Mouse (Mus musculus) olfactory bulb, adult 2 months (tissue): ENCODE measurements around the gene 1700020L24Rik. TPM values are rescaled to one million over a fixed set of nuclear protein-coding genes. Genes with fewer than 3 reads are reported as not detected.
A peak's percentile ranks its signal among the peaks of the same experiment; 100 is the strongest.

ENCODE experiments used
- H3K27ac ChIP-seq: fragments of 200-500 bp; 2 replicates; pipeline ENCODE4 v1.5.1; 2012; ENCODE audit warnings: low read depth, low read length; ENCODE audit not compliant: insufficient read depth
- H3K4me1 ChIP-seq: fragments of 200-500 bp; 2 replicates; pipeline ENCODE4 v1.6.1; 2012; ENCODE audit warnings: low read length; ENCODE audit not compliant: control insufficient read depth, insufficient read depth
- H3K4me3 ChIP-seq: fragments of 200-500 bp; 2 replicates; pipeline ENCODE4 v1.5.1; 2012; ENCODE audit warnings: mild to moderate bottlenecking, low read depth, low read length, moderate library complexity; ENCODE audit not compliant: insufficient read depth
- CTCF ChIP-seq: fragments of 200-500 bp; IDR thresholded peaks from 2 replicates; pipeline ENCODE4 v1.5.1; 2012; ENCODE audit warnings: low read depth, mild to moderate bottlenecking, low read length, moderate library complexity; ENCODE audit not compliant: insufficient read depth
- POLR2A ChIP-seq: fragments of 200-500 bp; IDR thresholded peaks from 2 replicates; pipeline ENCODE4 v1.6.1; 2012; ENCODE audit warnings: mild to moderate bottlenecking, low read depth, low read length, moderate library complexity; ENCODE audit not compliant: insufficient read depth
- WGBS: fragments of 180-500 bp; shearing (Covaris S2); methylation state at CpG from one replicate; pipeline ENCODE4 v1.1.7; 2018; 5-methylcytosine and 5-hydroxymethylcytosine counted together
- polyA plus RNA-seq: library from polyadenylated mRNA; stranded (reverse); fragments of >200 nt; gene quantifications from 2 replicates; pipeline ENCODE4 v1.2.4, GENCODE M21; 2012; ENCODE audit warnings: low replicate concordance; ENCODE audit not compliant: missing spikeins, insufficient read depth, insufficient read length

The 1700020L24Rik gene
- polyA plus RNA-seq, 1 experiment: not detected

GRCm38 (mm10) chr11:83409792-83410291 is 27.6 kb upstream of the 1700020L24Rik start:
- H3K4me3 ChIP-seq: peak overlapping the region; percentile 77
- whole genome bisulfite sequencing: 2% methylated on average over 33 of the region's 40 CpGs
- peaks cover 16% of the 10 kb centered on the region for H3K4me1 ChIP-seq
- peak overlapping the region; percentile 92 for H3K27ac ChIP-seq
- TF ChIP-seq POLR2A: no peak
- TF ChIP-seq CTCF: no peak

GRCm38 (mm10) chr11:83410510-83410909 is 27.0 kb upstream of the 1700020L24Rik start:
- WGBS: 17% methylated on average over 6 of the region's 6 CpGs
- peak overlapping the region; percentile 77 for H3K4me3 ChIP-seq
- H3K27ac ChIP-seq: peak overlapping the region; percentile 92
- peaks cover 16% of the 10 kb centered on the region for H3K4me1 ChIP-seq
- TF ChIP-seq CTCF: no peak
- TF ChIP-seq POLR2A: no peak

- WGBS: 13% methylated on average over 5 of the region's 5 CpGs
- H3K27ac ChIP-seq: peak overlapping the region; percentile 75
- no peak for TF ChIP-seq POLR2A
- no peak for TF ChIP-seq CTCF
These were observed 20.4 kb upstream of the 1700020L24Rik start for GRCm38 (mm10) chr11:83417080-83417479.

GRCm38 (mm10) chr11:83417708-83418107 is 19.8 kb upstream of the 1700020L24Rik start:
- WGBS: 48% methylated on average over 7 of the region's 7 CpGs
- Histone ChIP-seq H3K27ac (peak overlapping the region; percentile 75), H3K4me3 (no peak overlapping the region), H3K4me1 (peaks cover 53% of the 10 kb centered on the region)
- no peak for TF ChIP-seq POLR2A
- TF ChIP-seq CTCF: no peak

More at GRCm38 (mm10) chr11:83417080-83417479, 20.4 kb upstream of the 1700020L24Rik start:
- Histone ChIP-seq H3K4me1 (peaks cover 58% of the 10 kb centered on the region), H3K4me3 (no peak overlapping the region)

- TF ChIP-seq CTCF: 0 out of 2 replicates have a peak, but pooled peaks have one; percentile 8
- no peak for TF ChIP-seq POLR2A
- H3K4me1 ChIP-seq: peaks cover 50% of the 10 kb centered on the region
- 7% methylated on average over 38 of the region's 38 CpGs for WGBS
- H3K4me3 ChIP-seq: no peak overlapping the region
- peak overlapping the region; percentile 57; the same call in 1 of the 2 replicates for H3K27ac ChIP-seq
These were observed 18.9 kb upstream of the 1700020L24Rik start for GRCm38 (mm10) chr11:83418566-83418965.

GRCm38 (mm10) chr11:83420338-83420737 is 17.1 kb upstream of the 1700020L24Rik start:
- Histone ChIP-seq H3K27ac (no peak overlapping the region), H3K4me3 (no peak overlapping the region), H3K4me1 (peaks cover 51% of the 10 kb centered on the region)
- TF ChIP-seq POLR2A: no peak
- no peak for TF ChIP-seq CTCF
- 23% methylated on average over 4 of the region's 4 CpGs for WGBS

- peaks cover 43% of the 10 kb centered on the region for H3K4me1 ChIP-seq
- WGBS: 21% methylated on average over 9 of the region's 9 CpGs
- no peak overlapping the region for H3K27ac ChIP-seq
- TF ChIP-seq CTCF (no peak), POLR2A (no peak)
- H3K4me3 ChIP-seq: no peak overlapping the region
These were observed 16.2 kb upstream of the 1700020L24Rik start for GRCm38 (mm10) chr11:83421305-83421704.

GRCm38 (mm10) chr11:83424681-83425080 is 12.8 kb upstream of the 1700020L24Rik start:
- Histone ChIP-seq H3K27ac (no peak overlapping the region), H3K4me1 (peaks cover 26% of the 10 kb centered on the region), H3K4me3 (no peak overlapping the region)
- no peak for TF ChIP-seq POLR2A
- TF ChIP-seq CTCF: peak; percentile 82
- WGBS: 8% methylated on average over 8 of the region's 8 CpGs

- WGBS: 41% methylated on average over 17 of the region's 17 CpGs
- TF ChIP-seq CTCF: no peak
- no peak for TF ChIP-seq POLR2A
- peak overlapping the region; percentile 21 for H3K4me3 ChIP-seq
- peaks cover 22% of the 10 kb centered on the region for H3K4me1 ChIP-seq
- no peak overlapping the region for H3K27ac ChIP-seq
These were observed 10.5 kb upstream of the 1700020L24Rik start for GRCm38 (mm10) chr11:83426964-83427363.

GRCm38 (mm10) chr11:83429355-83429754 is 8.1 kb upstream of the 1700020L24Rik start, which contains the start of gene Gas2l2:
Gene Gas2l2, minus strand, starts transcription at chr11:83429455.
- no peak within 1 kb of the TSS for H3K4me3 ChIP-seq
- peaks cover 22% of the 10 kb centered on the region for H3K4me1 ChIP-seq
- WGBS: 62% methylated on average over 5 of the region's 5 CpGs
- TF ChIP-seq CTCF (no peak), POLR2A (no peak)
- no peak within 1 kb of the TSS for H3K27ac ChIP-seq
